Mouse (Mus musculus): ENCODE results near the gene Srbd1.

Srbd1 gene

DNA sequence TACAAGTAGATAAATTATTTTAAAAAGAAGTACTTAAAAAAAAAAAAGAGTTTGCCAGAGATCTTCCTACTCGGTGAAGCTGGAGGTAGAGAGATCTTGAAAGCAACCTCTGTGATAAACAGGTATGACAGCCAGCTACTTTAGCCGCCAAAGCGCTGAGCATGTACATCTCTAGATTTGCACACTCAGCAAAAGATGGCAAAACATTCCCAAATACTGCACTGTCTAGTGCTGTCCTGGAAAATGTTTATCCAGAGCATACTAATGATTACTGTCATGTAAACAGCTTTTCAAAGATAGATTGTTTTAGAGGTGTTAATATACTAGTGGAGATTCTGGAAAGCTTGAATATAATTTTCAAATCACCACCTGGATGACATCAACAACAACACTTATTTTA, 109.4 kb downstream of the Srbd1 start:
- in situ Hi-C loops (cut with MboI, MseI) = no loop called here

DNA sequence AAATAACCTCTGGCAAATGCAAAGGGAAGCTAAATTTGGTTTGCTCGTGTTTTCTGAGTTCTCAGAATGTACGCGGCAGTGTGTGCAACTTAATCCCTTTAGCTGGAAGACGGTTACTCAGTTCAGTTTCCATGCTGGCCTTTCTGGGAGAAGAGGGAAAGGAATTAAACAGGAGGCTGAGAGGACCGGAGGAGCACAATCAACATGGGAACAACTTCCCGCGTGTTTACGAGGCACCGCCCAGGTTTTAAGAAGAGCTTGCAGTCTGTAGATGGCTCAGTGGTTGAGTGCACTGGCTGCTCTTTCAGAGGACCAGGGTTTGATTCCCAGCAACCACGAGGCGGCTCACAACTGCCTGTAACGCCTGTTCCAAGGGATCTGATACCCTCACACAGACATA, 109.8 kb downstream of the Srbd1 start:
- in situ Hi-C loops (cut with MboI, MseI) = no loop called here

DNA sequence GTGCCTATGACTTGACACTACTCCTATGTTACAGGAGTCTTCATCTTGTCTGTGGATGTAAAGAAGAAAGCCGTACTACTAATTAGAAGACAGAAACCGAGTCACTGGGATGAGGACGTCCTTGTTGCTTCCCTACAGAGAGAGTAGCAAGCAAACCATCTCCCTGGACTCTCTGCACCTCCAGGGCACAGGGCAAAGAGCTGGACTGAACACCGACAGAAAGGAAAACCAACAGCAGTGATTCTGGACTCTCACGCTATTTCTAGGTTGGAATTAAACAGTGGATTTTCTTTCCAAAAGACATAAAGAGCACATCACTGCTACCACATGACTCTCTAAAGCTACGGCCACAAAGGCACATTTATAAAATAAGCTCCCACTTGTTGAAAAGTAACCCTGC, 110.3 kb downstream of the Srbd1 start:
- in situ Hi-C loops (cut with MboI, MseI) = no loop called here

DNA sequence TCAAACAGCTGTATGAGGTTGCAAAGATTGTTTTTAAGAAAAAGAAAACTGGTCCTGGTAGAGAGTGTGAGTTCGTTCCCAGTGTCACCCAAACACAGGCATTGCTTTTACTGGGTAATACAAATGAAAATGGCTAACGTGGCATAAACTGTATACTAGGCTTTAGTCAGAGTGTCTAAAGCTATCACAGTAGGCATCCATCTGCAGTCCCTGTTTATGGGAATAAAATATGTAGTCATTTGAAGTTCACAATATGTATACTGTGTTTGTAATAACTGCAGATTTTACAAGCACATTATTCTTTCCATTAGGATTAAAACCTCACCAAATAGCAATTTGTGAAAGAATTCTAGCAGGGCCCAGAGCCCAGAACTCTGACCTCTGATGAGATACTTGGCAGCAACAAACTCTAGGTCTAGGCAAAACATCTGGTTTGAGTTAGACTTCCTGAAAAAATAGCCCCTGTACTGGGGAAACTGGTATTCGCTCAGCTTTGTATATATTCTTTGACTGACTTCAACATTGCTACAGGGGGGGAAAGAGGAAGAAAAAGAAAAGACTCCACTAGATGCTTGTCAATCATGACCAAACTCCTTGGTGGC, 112.8 kb downstream of the Srbd1 start:
- in situ Hi-C loops (cut with MboI, MseI) = no loop called here

DNA sequence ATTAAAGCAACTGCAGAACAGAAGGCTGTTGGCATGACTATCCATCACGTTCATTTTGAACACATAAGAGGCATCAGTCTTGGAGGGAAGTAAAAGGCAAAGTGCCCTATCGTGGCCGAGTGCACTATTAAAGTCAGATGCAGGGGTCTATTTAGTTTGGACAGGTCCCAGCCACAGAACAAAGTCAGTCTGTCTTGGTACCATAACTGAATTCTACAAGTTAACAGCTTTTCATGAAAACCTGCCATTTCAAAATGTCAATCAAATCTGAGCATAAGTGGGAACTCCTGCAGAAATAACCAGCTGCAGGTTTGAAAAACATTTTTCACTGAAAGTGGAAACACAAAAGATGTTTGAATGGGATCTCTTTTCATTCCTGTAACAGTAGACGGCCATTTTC, 115.0 kb downstream of the Srbd1 start:
- in situ Hi-C loops (cut with MboI, MseI) = no loop called here

DNA sequence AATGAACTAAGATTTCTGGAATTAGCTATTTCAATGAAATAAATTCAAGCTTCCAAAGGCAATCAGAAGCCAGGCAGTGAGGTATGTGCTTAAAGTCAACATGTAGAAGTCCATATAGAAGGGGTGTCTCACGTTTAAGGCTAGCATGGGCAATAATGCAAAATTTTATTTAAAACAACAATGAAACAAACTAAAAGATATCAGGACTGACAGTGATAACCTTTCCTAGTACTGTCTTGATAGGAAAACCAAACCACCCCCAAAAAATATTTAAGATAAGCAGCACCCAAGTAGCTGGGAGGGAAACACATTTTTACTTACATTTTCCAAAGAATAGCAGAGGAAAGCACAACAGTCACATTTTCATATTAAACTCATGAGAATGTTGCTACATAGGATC, 115.8 kb downstream of the Srbd1 start:
- in situ Hi-C loops (cut with MboI, MseI) = no loop called here

DNA sequence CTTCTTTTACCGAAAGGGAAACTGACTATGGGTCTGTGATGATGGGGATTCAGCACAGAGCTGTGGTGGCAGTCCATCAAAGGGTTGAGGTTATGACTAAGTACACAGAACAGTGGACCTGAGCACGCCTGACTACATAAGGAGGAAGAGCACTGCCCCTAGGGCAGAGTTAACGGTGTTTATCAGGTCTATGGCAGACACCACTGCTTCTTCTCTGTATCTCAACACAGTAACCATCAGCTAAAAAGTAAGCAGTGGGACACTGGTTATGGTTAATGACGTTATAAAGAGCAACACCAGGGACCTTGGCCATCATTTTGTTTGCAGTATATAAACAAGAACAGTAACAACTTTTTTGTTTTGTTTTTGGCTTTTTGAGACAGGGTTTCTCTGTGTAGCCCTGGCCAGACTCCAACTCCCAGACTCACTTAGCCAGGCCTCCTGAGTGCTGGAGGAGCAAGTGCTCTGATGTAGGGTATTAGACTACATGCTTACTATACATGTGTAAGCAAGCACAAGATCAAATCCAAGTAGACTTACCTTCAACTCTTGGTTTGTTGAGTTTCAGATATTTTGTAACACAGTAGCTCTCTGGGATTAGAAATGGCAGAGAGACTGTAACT, 117.3 kb downstream of the Srbd1 start:
- in situ Hi-C loops (cut with MboI, MseI) = no loop called here

DNA sequence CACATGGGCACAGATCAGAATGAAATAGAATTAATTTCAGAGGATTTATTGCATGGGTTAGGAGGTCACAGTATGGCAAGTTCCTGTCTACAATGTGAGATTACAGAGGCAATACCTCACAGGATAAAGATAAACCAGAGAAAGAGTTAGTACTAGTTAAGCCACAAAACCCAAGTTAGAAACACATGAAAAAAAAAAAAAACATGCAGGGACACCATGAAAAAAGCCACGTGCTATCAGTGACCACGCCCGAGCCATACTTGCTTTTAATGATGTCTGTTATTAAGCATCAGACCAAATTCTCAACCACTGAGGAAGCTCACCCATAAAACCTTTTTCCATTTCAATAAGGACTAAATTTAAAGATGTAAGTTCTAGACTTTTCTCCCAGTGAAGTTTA, 120.4 kb downstream of the Srbd1 start:
- in situ Hi-C loops (cut with MboI, MseI) = no loop called here

DNA sequence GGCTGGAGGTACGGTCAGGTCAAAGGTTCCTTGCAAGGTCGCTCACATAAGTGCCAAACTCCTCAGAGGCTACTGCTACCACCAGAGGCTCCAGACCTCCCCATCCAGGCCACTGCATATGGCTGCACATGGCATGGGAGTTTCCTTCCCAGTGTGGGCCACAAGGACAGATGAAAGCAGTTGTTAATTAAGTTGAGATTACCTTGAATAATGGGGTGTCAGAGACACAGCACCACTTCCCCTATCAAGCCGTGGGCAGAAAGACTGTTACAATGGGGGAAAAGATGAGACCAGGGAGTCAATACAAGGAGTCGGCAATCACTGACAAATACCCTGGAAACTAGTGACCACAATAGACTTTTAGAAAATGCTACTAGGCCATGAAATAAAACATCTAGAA, 122.6 kb downstream of the Srbd1 start:
- in situ Hi-C loops (cut with MboI, MseI) = no loop called here

DNA sequence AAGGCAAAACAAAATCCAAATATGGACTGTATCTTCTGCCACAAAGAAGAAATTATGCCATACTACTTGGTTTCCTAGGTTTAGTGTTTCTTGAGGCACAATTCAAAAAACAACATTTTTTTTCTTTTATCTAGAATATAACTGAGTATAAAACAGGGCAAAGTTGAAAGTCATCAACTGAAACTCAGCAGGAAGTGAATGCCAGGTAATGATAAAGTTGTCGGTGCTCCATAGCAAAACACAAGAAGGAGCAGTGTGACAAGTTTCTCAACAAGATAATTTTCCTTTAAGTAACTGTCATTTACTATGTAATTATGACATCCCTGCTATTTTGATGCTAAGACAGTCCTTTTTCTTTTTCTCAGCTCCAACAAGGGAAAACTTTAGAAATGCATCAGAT, 123.2 kb downstream of the Srbd1 start:
- in situ Hi-C loops (cut with MboI, MseI) = no loop called here

DNA sequence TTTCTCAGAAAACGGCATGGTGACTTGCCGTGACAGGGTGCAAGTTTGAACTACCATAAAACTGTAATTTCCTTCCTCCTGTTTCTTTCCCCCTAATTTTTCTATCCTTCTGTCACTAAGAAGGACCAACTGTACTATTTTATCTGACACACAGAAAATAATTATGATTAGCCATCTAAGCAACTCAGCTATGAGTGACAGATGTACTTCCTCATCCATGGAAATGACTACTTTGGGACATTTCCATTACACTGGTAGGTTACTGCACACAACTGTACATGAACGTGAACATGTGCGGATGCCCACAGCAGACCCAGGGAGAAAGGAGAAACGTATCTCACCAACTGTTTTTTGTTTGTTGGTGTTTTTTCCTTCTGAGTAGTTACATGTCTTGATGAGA, 123.7 kb downstream of the Srbd1 start:
- in situ Hi-C loops (cut with MboI, MseI) = no loop called here

DNA sequence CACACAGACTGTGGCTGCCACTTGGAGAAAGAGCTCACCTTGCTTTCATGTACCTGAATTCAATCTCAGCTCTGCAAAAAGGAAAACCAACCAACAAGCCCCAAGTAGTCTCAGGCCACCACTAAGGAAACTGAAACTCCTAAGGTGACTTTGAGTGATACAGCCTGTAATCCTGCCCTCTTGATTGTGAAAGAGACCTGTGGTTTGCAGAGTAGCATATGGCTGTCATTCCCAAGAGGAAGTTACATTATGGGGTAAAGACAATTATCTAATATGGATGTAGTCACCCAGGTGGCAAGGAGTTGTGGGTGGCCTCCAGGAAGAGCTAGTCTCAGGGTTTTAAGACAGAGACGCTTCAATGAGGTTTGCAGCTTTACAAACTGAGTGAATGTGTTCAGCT, 125.2 kb downstream of the Srbd1 start:
- in situ Hi-C loops (cut with MboI, MseI) = loop anchor here (10.0 kb wide), 1 partner anchor 1115 kb away; no protein-coding TSS in a partner anchor

DNA sequence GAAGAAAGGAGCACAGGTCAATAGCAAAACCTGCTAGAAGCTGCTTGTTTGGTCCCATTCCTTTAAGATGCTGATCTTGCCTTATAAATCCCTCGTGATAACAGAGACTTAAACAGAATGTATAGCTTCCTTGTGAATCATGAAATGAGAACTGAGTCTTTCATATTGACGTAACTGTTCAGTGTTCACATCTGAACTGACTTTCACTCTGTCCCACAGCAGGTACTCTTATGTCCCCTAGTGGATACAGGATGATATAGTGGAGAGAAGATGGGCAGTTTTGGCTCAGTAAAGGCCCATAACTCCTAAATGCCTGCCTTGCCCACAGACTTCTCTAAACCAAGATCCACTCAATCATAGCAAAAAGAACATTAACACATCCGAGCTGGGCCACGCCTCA, 130.7 kb downstream of the Srbd1 start:
- in situ Hi-C loops (cut with MboI, MseI) = loop anchor here (10.0 kb wide), 1 partner anchor 1109 kb away; no protein-coding TSS in a partner anchor

DNA sequence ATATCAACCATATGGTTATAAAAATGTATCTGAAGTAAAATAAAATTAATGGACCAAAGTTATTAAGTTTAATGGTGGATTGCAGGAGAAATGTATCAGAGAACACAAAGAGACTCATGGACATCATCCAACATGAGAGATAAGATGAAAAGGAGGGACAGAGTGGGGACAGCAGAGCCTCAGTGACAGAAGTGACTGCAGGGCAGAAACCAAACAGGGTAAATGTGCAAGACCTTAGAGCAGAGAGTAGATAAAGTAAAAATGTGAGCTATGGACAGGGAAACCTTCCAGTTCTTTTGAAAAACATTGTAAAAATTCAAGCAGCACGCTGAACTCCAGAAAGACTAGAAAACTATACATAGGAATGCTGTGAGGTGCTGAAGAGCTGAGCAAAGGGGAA, 132.4 kb downstream of the Srbd1 start:
- in situ Hi-C loops (cut with MboI, MseI) = loop anchor here (10.0 kb wide), 1 partner anchor 1108 kb away; no protein-coding TSS in a partner anchor

DNA sequence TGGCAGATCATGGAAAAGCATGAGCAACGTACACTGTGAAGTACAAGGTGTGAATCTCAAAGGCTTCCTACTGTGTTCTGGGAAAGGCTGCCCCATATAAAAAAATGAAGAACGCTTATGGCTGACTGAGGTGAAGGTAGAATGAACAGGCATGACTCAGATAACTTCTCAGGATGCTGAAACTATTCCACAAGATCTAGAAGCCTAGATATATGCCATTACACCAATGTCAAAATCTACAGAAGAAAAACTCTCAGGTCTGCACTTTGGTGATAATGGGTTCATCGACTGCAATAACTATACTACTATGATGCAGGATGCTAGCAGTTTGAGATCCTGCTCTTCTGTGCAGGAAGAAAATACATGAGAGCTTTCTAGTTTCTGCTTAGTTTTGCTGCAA, 133.1 kb downstream of the Srbd1 start:
- in situ Hi-C loops (cut with MboI, MseI) = loop anchor here (10.0 kb wide), 1 partner anchor 1107 kb away; no protein-coding TSS in a partner anchor

DNA sequence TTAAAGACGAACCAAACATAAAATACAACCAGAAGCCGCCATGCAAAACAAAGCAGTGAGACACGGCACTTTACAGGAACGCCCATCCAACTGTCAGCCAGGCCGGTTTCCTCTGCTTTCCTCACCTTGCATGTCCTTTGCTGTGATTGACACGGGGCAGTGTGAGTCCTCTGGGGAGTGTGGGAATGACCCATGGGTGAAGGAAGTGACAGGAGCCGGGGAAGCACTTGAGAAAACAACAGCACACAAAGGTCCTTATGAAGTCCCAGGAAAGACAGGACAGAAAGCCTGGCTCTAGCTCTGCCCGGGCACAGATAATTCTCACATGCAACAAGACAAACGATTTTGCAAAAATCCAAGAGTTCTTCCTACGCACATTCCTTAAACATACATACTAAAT, 136.6 kb downstream of the Srbd1 start:
- in situ Hi-C loops (cut with MboI, MseI) = no loop called here

DNA sequence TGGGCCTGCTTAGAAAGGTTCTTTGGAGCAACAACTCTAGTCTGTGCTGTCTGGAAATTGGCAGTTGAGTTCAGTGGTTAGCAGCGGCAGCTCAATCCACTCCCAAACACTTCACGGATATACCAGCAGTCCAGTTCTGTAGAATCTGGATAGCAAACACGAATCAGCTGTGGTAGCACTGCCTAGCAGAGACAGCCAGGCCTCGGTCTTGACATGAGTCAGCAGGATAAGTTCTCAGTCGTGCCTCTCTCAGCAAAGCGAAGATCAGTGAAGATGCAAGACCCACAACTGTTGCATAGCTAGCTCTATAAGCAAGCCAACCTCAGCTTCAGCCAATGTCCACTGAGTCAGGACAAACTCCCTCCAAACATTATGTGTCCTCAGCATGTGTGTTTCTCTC, 142.9 kb downstream of the Srbd1 start:
- in situ Hi-C loops (cut with MboI, MseI) = no loop called here

DNA sequence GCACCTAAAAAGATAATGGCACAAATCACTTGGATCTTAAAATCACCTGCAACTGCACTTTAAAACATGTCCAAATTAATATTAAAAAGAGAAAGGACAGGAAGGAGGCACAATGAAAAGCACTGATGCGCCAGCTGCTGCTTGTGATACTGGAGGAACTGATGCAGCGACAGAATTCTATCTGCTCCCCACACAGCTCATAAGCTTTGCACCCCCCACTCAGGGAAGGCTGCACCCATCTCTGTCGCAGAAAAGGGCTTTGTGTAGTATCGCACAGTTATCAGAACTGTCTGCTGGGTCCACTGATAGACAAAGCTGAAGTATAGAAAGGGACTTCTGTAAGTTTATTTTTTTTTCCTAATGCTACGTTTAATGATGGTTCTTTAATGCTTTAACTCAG, 143.3 kb downstream of the Srbd1 start:
- in situ Hi-C loops (cut with MboI, MseI) = no loop called here

DNA sequence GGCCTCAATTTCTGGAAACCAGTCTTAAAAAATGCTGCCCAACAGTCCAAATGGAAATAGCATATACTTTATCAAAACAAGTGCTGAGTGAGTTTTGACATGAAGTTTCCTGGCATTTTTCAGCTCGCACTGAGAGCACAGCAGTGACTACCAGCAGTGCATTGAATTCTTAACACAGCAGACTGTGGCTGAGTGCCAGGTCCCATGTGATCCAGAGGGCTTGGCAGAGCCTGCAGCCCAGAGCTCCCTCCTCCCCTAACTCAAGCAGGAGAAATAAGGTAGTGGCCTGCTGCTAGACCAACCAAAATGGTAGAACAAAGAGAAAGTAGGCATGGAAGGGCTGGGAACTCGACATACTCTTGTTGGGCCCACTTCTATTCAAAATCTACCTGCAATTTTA, 149.2 kb downstream of the Srbd1 start:
- in situ Hi-C loops (cut with MboI, MseI) = no loop called here

DNA sequence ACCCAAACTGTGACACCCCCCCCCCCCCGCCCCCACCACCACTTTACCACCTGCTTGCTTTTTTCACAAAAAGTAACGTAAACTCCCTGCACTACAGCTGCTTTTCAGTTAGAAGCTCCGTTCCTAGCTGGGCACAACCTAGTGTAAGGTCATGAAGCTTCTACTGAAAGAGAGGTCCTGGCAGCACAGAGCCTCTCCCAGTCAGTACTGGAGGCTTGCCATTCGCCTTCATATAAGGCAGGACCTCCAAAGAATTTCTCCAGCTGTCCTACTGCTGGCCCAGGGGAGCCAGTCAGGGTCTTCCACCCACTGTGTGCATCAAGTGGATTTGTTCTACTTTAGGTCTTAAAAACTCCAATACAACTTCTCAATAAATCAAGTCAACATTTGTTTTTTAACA, 149.9 kb downstream of the Srbd1 start:
- in situ Hi-C loops (cut with MboI, MseI) = no loop called here

DNA sequence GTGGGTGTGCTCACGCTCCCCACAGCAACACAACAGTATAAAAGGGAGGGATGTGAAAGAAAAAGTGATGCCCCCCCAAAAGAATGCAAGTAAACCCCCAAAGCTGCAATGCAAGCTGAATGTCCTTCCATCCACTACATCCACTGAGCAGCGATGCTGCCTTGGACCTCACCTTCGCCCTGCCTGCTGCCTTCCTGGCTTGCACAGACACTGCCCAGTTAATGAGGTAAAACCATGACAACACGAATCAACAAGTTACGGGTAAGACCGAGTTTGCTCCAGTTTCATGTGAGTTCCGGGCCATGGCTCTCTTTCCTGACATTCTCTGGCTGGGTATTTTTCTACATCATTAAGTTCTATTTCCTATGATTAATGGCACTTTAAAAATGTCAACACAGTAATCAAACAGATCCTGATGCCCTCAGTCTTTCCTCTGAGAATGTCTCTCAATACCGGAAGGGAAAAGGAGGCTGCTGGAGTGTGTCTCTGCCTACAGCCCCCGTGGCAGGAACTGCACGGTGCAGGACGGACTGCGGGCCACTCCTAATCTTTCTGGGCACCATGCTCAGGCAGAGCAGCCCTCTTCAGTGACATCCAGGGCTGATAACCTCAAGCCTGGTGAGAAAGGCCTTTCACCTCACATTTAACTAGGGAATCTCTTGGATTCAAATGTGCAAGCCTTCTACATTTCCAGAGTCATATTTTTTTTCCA, 155.8 kb downstream of the Srbd1 start:
- in situ Hi-C loops (cut with MboI, MseI) = no loop called here

DNA sequence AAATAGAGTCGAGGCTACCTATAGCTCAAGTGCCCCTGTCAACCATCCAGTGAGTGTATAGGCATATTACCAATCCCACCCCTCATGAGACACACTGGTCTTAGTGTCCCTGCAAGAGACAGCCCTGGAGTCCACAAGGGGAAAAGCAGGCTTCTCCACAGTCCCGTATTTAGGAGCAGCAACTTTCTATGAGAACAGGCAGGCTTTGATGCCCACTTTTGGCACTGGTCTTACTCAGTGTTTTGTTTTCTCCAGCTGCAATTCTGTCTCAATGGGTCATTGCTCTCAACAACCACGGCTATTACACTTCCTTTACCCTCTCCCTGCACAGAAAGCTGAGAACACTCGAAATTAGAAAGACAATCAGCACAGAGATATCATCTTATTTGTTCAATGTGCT, 157.4 kb downstream of the Srbd1 start:
- in situ Hi-C loops (cut with MboI, MseI) = no loop called here

DNA sequence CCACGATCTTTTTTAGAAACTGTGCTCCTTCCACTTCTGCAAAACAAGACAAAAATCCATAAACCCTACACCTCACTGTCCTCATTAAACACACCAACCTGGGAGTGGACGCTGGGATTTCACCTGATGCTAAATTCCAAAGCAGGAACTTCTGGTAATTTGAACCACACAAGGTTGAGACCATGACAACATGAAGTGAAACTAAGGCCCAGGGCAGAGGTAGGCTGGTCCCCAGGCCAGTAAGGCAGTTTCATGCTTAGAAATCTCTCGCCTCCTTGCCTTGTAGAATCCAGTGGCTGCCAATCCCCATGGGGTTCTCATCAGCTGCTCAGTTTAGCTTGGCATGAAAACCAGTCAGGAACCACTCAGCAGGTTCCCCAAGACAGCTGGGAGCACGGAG, 158.4 kb downstream of the Srbd1 start:
- in situ Hi-C loops (cut with MboI, MseI) = no loop called here

Data from T-helper 1 cell (primary cell).